Mouse (Mus musculus): Measurements from ENCODE around the gene Sh3tc1. TPM values are rescaled to one million over a fixed set of nuclear protein-coding genes. Genes with fewer than 3 reads are reported as not detected.

The Sh3tc1 gene
- polyA plus RNA-seq, 1 experiment from 2014 or later = 2.9 TPM

- WGBS = 35% methylated on average over 1 of the region's 1 CpGs
- DNase-seq (ENCODE audit: low spot score) = no peak
- no peaks in the 10 kb centered on the region for H3K9me3 ChIP-seq (replicated peaks; ENCODE audit: control insufficient read depth, low read length)
- H3K4me3 ChIP-seq (ENCODE audit: low read depth, low read length) = no peak overlapping the region
- ATAC-seq (replicated peaks; ENCODE audit: insufficient number of reproducible peaks, low FRiP score, low TSS enrichment, low read depth) = no peak
- no peaks in the 10 kb centered on the region for H3K27me3 ChIP-seq (ENCODE audit: control insufficient read depth, insufficient read depth, low read length)
- 0 out of 2 replicates have a peak overlapping the region, but pooled peaks have one; percentile 47 for H3K27ac ChIP-seq (replicated peaks; ENCODE audit: low read depth, low read length)
- H3K36me3 ChIP-seq (replicated peaks; ENCODE audit: control insufficient read depth, insufficient read depth, low read depth, low read length) = no peaks in the 10 kb centered on the region
- H3K4me2 ChIP-seq (ENCODE audit: low read depth, low read length) = no peak overlapping the region
- H3K9ac ChIP-seq (replicated peaks; ENCODE audit: low read length) = no peak overlapping the region; the same call in 1 of the 2 replicates
- H3K4me1 ChIP-seq (ENCODE audit: control insufficient read depth, insufficient read depth, low read length) = peaks cover 9% of the 10 kb centered on the region
Observed at GRCm38 (mm10) chr5:35672581-35672980, 67.2 kb downstream of the Sh3tc1 start.

GRCm38 (mm10) chr5:35671474-35671891, 68.3 kb downstream of the Sh3tc1 start:
- no peak overlapping the region for H3K4me2 ChIP-seq (ENCODE audit: low read depth, low read length)
- 73% methylated on average over 9 of the region's 9 CpGs for WGBS
- no peak overlapping the region for H3K4me3 ChIP-seq (ENCODE audit: low read depth, low read length)
- no peaks in the 10 kb centered on the region for H3K27me3 ChIP-seq (ENCODE audit: control insufficient read depth, insufficient read depth, low read length)
- ATAC-seq (replicated peaks; ENCODE audit: insufficient number of reproducible peaks, low FRiP score, low TSS enrichment, low read depth) (no peak), DNase-seq (ENCODE audit: low spot score) (no peak)
- H3K27ac ChIP-seq (replicated peaks; ENCODE audit: low read depth, low read length) = no peak overlapping the region
- H3K9me3 ChIP-seq (replicated peaks; ENCODE audit: control insufficient read depth, low read length) = no peaks in the 10 kb centered on the region
- no peak overlapping the region; the same call in 1 of the 2 replicates for H3K9ac ChIP-seq (replicated peaks; ENCODE audit: low read length)
- no peaks in the 10 kb centered on the region for H3K36me3 ChIP-seq (replicated peaks; ENCODE audit: control insufficient read depth, insufficient read depth, low read depth, low read length)
- peaks cover 9% of the 10 kb centered on the region for H3K4me1 ChIP-seq (ENCODE audit: control insufficient read depth, insufficient read depth, low read length)

GRCm38 (mm10) chr5:35670412-35670801, 69.4 kb downstream of the Sh3tc1 start:
- peak overlapping the region; percentile 47; the same call in 1 of the 2 replicates for H3K27ac ChIP-seq (replicated peaks; ENCODE audit: low read depth, low read length)
- WGBS = 38% methylated on average over 6 of the region's 6 CpGs

GRCm38 (mm10) chr5:35669747-35670411, 69.9 kb downstream of the Sh3tc1 start:
- ATAC-seq (replicated peaks; ENCODE audit: insufficient number of reproducible peaks, low FRiP score, low TSS enrichment, low read depth) (peak; percentile 48), DNase-seq (ENCODE audit: low spot score) (peak; percentile 60)
- Histone ChIP-seq H3K4me2 (ENCODE audit: low read depth, low read length) (no peak overlapping the region), H3K27ac (replicated peaks; ENCODE audit: low read depth, low read length) (peak overlapping the region; percentile 47; the same call in 1 of the 2 replicates), H3K27me3 (ENCODE audit: control insufficient read depth, insufficient read depth, low read length) (no peaks in the 10 kb centered on the region), H3K9me3 (replicated peaks; ENCODE audit: control insufficient read depth, low read length) (no peaks in the 10 kb centered on the region), H3K4me1 (ENCODE audit: control insufficient read depth, insufficient read depth, low read length) (peaks cover 9% of the 10 kb centered on the region), H3K4me3 (ENCODE audit: low read depth, low read length) (no peak overlapping the region), H3K9ac (replicated peaks; ENCODE audit: low read length) (no peak overlapping the region), H3K36me3 (replicated peaks; ENCODE audit: control insufficient read depth, insufficient read depth, low read depth, low read length) (no peaks in the 10 kb centered on the region)
- 10% methylated on average over 11 of the region's 11 CpGs for WGBS

More at GRCm38 (mm10) chr5:35670412-35670801, 69.4 kb downstream of the Sh3tc1 start:
- H3K9me3 ChIP-seq (replicated peaks; ENCODE audit: control insufficient read depth, low read length) = no peaks in the 10 kb centered on the region
- no peak overlapping the region for H3K9ac ChIP-seq (replicated peaks; ENCODE audit: low read length)
- DNase-seq (ENCODE audit: low spot score) = no peak
- H3K4me3 ChIP-seq (ENCODE audit: low read depth, low read length) = no peak overlapping the region
- H3K27me3 ChIP-seq (ENCODE audit: control insufficient read depth, insufficient read depth, low read length) = no peaks in the 10 kb centered on the region
- no peaks in the 10 kb centered on the region for H3K36me3 ChIP-seq (replicated peaks; ENCODE audit: control insufficient read depth, insufficient read depth, low read depth, low read length)
- 0 out of 2 replicates have a peak, but pooled peaks have one; percentile 12 for ATAC-seq (replicated peaks; ENCODE audit: insufficient number of reproducible peaks, low FRiP score, low TSS enrichment, low read depth)
- no peak overlapping the region for H3K4me2 ChIP-seq (ENCODE audit: low read depth, low read length)
- H3K4me1 ChIP-seq (ENCODE audit: control insufficient read depth, insufficient read depth, low read length) = peaks cover 9% of the 10 kb centered on the region

- H3K27me3 ChIP-seq (ENCODE audit: control insufficient read depth, insufficient read depth, low read length) = no peaks in the 10 kb centered on the region
- no peak overlapping the region for H3K4me3 ChIP-seq (ENCODE audit: low read depth, low read length)
- no peak overlapping the region for H3K27ac ChIP-seq (replicated peaks; ENCODE audit: low read depth, low read length)
- 91% methylated on average over 7 of the region's 7 CpGs for WGBS
- H3K36me3 ChIP-seq (replicated peaks; ENCODE audit: control insufficient read depth, insufficient read depth, low read depth, low read length) = no peaks in the 10 kb centered on the region
- H3K9ac ChIP-seq (replicated peaks; ENCODE audit: low read length) = no peak overlapping the region
- DNase-seq (ENCODE audit: low spot score) = no peak
- peaks cover 6% of the 10 kb centered on the region for H3K4me1 ChIP-seq (ENCODE audit: control insufficient read depth, insufficient read depth, low read length)
- H3K4me2 ChIP-seq (ENCODE audit: low read depth, low read length) = no peak overlapping the region
- no peaks in the 10 kb centered on the region for H3K9me3 ChIP-seq (replicated peaks; ENCODE audit: control insufficient read depth, low read length)
- no peak for ATAC-seq (replicated peaks; ENCODE audit: insufficient number of reproducible peaks, low FRiP score, low TSS enrichment, low read depth)
Observed at GRCm38 (mm10) chr5:35666152-35666551, 73.6 kb downstream of the Sh3tc1 start.

- no peak overlapping the region for H3K4me2 ChIP-seq (ENCODE audit: low read depth, low read length)
- DNase-seq (ENCODE audit: low spot score) = no peak
- H3K27ac ChIP-seq (replicated peaks; ENCODE audit: low read depth, low read length) = no peak overlapping the region
- H3K36me3 ChIP-seq (replicated peaks; ENCODE audit: control insufficient read depth, insufficient read depth, low read depth, low read length) = no peaks in the 10 kb centered on the region
- no peak for ATAC-seq (replicated peaks; ENCODE audit: insufficient number of reproducible peaks, low FRiP score, low TSS enrichment, low read depth)
- no peaks in the 10 kb centered on the region for H3K27me3 ChIP-seq (ENCODE audit: control insufficient read depth, insufficient read depth, low read length)
- H3K9me3 ChIP-seq (replicated peaks; ENCODE audit: control insufficient read depth, low read length) = no peaks in the 10 kb centered on the region
- 83% methylated on average over 9 of the region's 9 CpGs for WGBS
- no peaks in the 10 kb centered on the region for H3K4me1 ChIP-seq (ENCODE audit: control insufficient read depth, insufficient read depth, low read length)
- no peak overlapping the region for H3K4me3 ChIP-seq (ENCODE audit: low read depth, low read length)
- H3K9ac ChIP-seq (replicated peaks; ENCODE audit: low read length) = no peak overlapping the region
Observed at GRCm38 (mm10) chr5:35662021-35662545, 77.7 kb downstream of the Sh3tc1 start.

GRCm38 (mm10) chr5:35661210-35661609, 78.6 kb downstream of the Sh3tc1 start:
- 85% methylated on average over 6 of the region's 6 CpGs for WGBS
- Histone ChIP-seq H3K9ac (replicated peaks; ENCODE audit: low read length) (no peak overlapping the region), H3K4me3 (ENCODE audit: low read depth, low read length) (no peak overlapping the region), H3K9me3 (replicated peaks; ENCODE audit: control insufficient read depth, low read length) (no peaks in the 10 kb centered on the region), H3K27ac (replicated peaks; ENCODE audit: low read depth, low read length) (no peak overlapping the region), H3K36me3 (replicated peaks; ENCODE audit: control insufficient read depth, insufficient read depth, low read depth, low read length) (no peaks in the 10 kb centered on the region), H3K27me3 (ENCODE audit: control insufficient read depth, insufficient read depth, low read length) (no peaks in the 10 kb centered on the region), H3K4me2 (ENCODE audit: low read depth, low read length) (no peak overlapping the region), H3K4me1 (ENCODE audit: control insufficient read depth, insufficient read depth, low read length) (no peaks in the 10 kb centered on the region)
- DNase-seq (ENCODE audit: low spot score) (no peak), ATAC-seq (replicated peaks; ENCODE audit: insufficient number of reproducible peaks, low FRiP score, low TSS enrichment, low read depth) (no peak)

GRCm38 (mm10) chr5:35659503-35659902, 80.3 kb downstream of the Sh3tc1 start:
- ATAC-seq (replicated peaks; ENCODE audit: insufficient number of reproducible peaks, low FRiP score, low TSS enrichment, low read depth) (0 out of 2 replicates have a peak, but pooled peaks have one; percentile 52), DNase-seq (ENCODE audit: low spot score) (no peak)
- H3K4me1 ChIP-seq (ENCODE audit: control insufficient read depth, insufficient read depth, low read length) = no peaks in the 10 kb centered on the region
- no peaks in the 10 kb centered on the region for H3K27me3 ChIP-seq (ENCODE audit: control insufficient read depth, insufficient read depth, low read length)
- H3K27ac ChIP-seq (replicated peaks; ENCODE audit: low read depth, low read length) = no peak overlapping the region
- no peak overlapping the region for H3K4me2 ChIP-seq (ENCODE audit: low read depth, low read length)
- no peak overlapping the region for H3K9ac ChIP-seq (replicated peaks; ENCODE audit: low read length)
- no peaks in the 10 kb centered on the region for H3K36me3 ChIP-seq (replicated peaks; ENCODE audit: control insufficient read depth, insufficient read depth, low read depth, low read length)
- 49% methylated on average over 3 of the region's 3 CpGs for WGBS
- H3K9me3 ChIP-seq (replicated peaks; ENCODE audit: control insufficient read depth, low read length) = no peaks in the 10 kb centered on the region
- no peak overlapping the region for H3K4me3 ChIP-seq (ENCODE audit: low read depth, low read length)

Measured in embryonic facial prominence, embryonic 11.5 days (tissue).